ENCODE assay signal across 9 mouse cellular contexts in the genomic region with DNA sequence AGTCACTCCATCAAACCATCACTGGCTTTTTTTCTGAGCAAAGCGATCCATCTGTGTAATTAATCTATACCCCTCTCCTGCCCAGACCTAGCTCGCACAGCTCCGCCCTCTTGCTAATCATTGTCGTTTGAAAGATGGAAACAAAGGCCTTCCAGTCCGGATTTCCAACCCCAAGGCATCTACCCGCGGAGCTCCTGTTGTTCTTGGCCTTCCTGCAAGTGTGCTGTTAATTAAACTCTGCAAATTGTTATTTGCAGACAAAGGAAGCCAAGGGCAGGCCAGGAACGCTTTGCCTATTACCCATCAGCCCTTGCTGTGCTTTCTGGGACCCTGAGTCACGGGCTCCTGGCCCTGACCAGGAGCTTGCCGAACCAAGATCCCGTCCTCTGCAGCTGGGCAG.
DNase-seq lines count a peak whose midpoint lies in the region; ATAC-seq and TF ChIP-seq lines count a peak whose summit lies in the region.
"Had no signal": no experiment of that assay in that cellular context is flagged by ENCODE, and none has a peak within 500 bp of the region (broad histone marks: within the 10 kb centered on the region; RNA-seq: fewer than 3 reads in every experiment).

No protein-coding gene starts in this region.

- no peaks in the 10 kb centered on the region for H3K27me3 ChIP-seq in heart, embryonic 16.5 days (ENCODE audit: control insufficient read depth, insufficient read depth, low read length)
- H3K27me3 ChIP-seq in forebrain, postnatal 0 days (ENCODE audit: insufficient read depth, low read length) = no peaks in the 10 kb centered on the region
- H3K27me3 ChIP-seq in midbrain, embryonic 12.5 days = no peaks in the 10 kb centered on the region
- H3K27me3 ChIP-seq in intestine, embryonic 16.5 days (replicated peaks; ENCODE audit: control insufficient read depth, insufficient read depth, low read length) = no peaks in the 10 kb centered on the region

- DNase-seq in heart, postnatal 25 days (ENCODE audit: low spot score) = no peak
- DNase-seq in brain, embryonic 14.5 days (ENCODE audit: low read depth) = peak; percentile 90
- DNase-seq in forebrain, postnatal 0 days = peak; percentile 22
- no peak for DNase-seq in gastrocnemius, adult 8-10 months (ENCODE audit: low spot score in 2 of 2)

- peaks cover 4% of the 10 kb centered on the region for H3K4me1 ChIP-seq in heart, embryonic 16.5 days (ENCODE audit: control insufficient read depth, insufficient read depth, low read length)
- no peaks in the 10 kb centered on the region; the same call in 1 of the 2 replicates for H3K4me1 ChIP-seq in forebrain, postnatal 0 days (ENCODE audit: insufficient read depth)
- peaks cover 8% of the 10 kb centered on the region for H3K4me1 ChIP-seq in midbrain, embryonic 12.5 days
- no peaks in the 10 kb centered on the region for H3K4me1 ChIP-seq in intestine, embryonic 16.5 days (ENCODE audit: control insufficient read depth, insufficient read depth, low read length)

- ATAC-seq in heart, embryonic 16.5 days (replicated peaks; ENCODE audit: extremely low read depth, insufficient read depth, low FRiP score) = peak; percentile 45; the same call in 1 of the 2 replicates
- ATAC-seq in forebrain, postnatal 0 days = peak; percentile 54; the same call in 1 of the 2 replicates
- ATAC-seq in midbrain, embryonic 12.5 days (ENCODE audit: low FRiP score, low read depth) = no peak
- no peak for ATAC-seq in intestine, embryonic 16.5 days
- no peak for ATAC-seq in megakaryocyte, adult 5-6 weeks (ENCODE audit: poor library complexity, severe bottlenecking)

- no peak overlapping the region for H3K9ac ChIP-seq in heart, embryonic 16.5 days (ENCODE audit: low read length)
- H3K9ac ChIP-seq in forebrain, postnatal 0 days = 0 out of 2 replicates have a peak overlapping the region, but pooled peaks have one; percentile 6
- H3K9ac ChIP-seq in midbrain, embryonic 12.5 days (replicated peaks) = no peak overlapping the region
- no peak overlapping the region for H3K9ac ChIP-seq in intestine, embryonic 16.5 days (ENCODE audit: low read depth, low read length)
- H3K9ac ChIP-seq: liver, embryonic 14.5 days had no signal

- no peaks in the 10 kb centered on the region for H3K9me3 ChIP-seq in heart, embryonic 16.5 days (replicated peaks; ENCODE audit: control insufficient read depth, low read length)
- no peaks in the 10 kb centered on the region for H3K9me3 ChIP-seq in forebrain, postnatal 0 days (ENCODE audit: low read length)
- no peaks in the 10 kb centered on the region for H3K9me3 ChIP-seq in midbrain, embryonic 12.5 days
- H3K9me3 ChIP-seq in intestine, embryonic 16.5 days (ENCODE audit: control insufficient read depth, low read length) = no peaks in the 10 kb centered on the region

- 54% methylated on average over 11 of the region's 11 CpGs for WGBS in heart, embryonic 16.5 days
- whole genome bisulfite sequencing in forebrain, postnatal 0 days = 9% methylated on average over 11 of the region's 11 CpGs
- 34% methylated on average over 11 of the region's 11 CpGs for WGBS in midbrain, embryonic 12.5 days
- 50% methylated on average over 11 of the region's 11 CpGs for WGBS in intestine, embryonic 16.5 days

- no peak overlapping the region for H3K27ac ChIP-seq in heart, embryonic 16.5 days (ENCODE audit: low read length)
- H3K27ac ChIP-seq in forebrain, postnatal 0 days (ENCODE audit: low read depth, low read length) = no peak overlapping the region
- H3K27ac ChIP-seq in midbrain, embryonic 12.5 days (replicated peaks) = 0 out of 2 replicates have a peak overlapping the region, but pooled peaks have one; percentile 20
- H3K27ac ChIP-seq in intestine, embryonic 16.5 days (ENCODE audit: low read length) = no peak overlapping the region
- H3K27ac ChIP-seq: liver, embryonic 14.5 days had no signal

- H3K4me2 ChIP-seq in heart, embryonic 16.5 days (ENCODE audit: low read depth, low read length) = no peak overlapping the region
- no peak overlapping the region for H3K4me2 ChIP-seq in forebrain, postnatal 0 days (ENCODE audit: low read depth)
- no peak overlapping the region for H3K4me2 ChIP-seq in midbrain, embryonic 12.5 days (replicated peaks)
- H3K4me2 ChIP-seq in intestine, embryonic 16.5 days (ENCODE audit: low read depth, low read length) = no peak overlapping the region

- H3K4me3 ChIP-seq in heart, embryonic 16.5 days (ENCODE audit: low read length) = no peak overlapping the region
- no peak overlapping the region for H3K4me3 ChIP-seq in forebrain, postnatal 0 days (ENCODE audit: low read depth, low read length)
- H3K4me3 ChIP-seq in midbrain, embryonic 12.5 days = no peak overlapping the region
- no peak overlapping the region for H3K4me3 ChIP-seq in intestine, embryonic 16.5 days (ENCODE audit: low read length)

- TF ChIP-seq POLR2A in brain, embryonic 14.5 days (IDR thresholded peaks at IDR 0.05; ENCODE audit: borderline replicate concordance, extremely low read depth, insufficient read depth, insufficient read length, poor library complexity, severe bottlenecking) = no peak

- no peak for TF ChIP-seq CTCF in brain, embryonic 14.5 days (IDR thresholded peaks at IDR 0.05; ENCODE audit: borderline replicate concordance, extremely low read depth, insufficient read depth, insufficient read length)
- no peak for TF ChIP-seq CTCF in forebrain, postnatal 0 days (IDR thresholded peaks at IDR 0.05; ENCODE audit: low read depth)

- no peaks in the 10 kb centered on the region for H3K36me3 ChIP-seq in heart, embryonic 16.5 days (ENCODE audit: control insufficient read depth, insufficient read depth)
- no peaks in the 10 kb centered on the region for H3K36me3 ChIP-seq in forebrain, postnatal 0 days (ENCODE audit: insufficient read depth)
- H3K36me3 ChIP-seq in midbrain, embryonic 12.5 days = no peaks in the 10 kb centered on the region
- no peaks in the 10 kb centered on the region for H3K36me3 ChIP-seq in intestine, embryonic 16.5 days (ENCODE audit: control insufficient read depth, insufficient read depth, low read length)

- intact Hi-C loops in heart, postnatal 25 days (cut with DNase I) = no loop called here

Comparison
In these comparisons a context has a peak if more than half of its experiments do, and no peak if none do; other contexts are left out.
1. ATAC-seq: peak in heart, embryonic 16.5 days (single experiment) and forebrain, postnatal 0 days (single experiment); none in midbrain, embryonic 12.5 days (single experiment), intestine, embryonic 16.5 days (single experiment) and megakaryocyte, adult 5-6 weeks (single experiment).
2. DNase-seq: peak in brain, embryonic 14.5 days (single experiment) and forebrain, postnatal 0 days (single experiment); none in heart, postnatal 25 days (single experiment) and gastrocnemius, adult 8-10 months (0 of 2).